Mouse (Mus musculus) G1E (cell line): ENCODE measurements around the gene Ethe1. TPM values are rescaled to one million over a fixed set of nuclear protein-coding genes. Genes with fewer than 3 reads are reported as not detected.

Experiments used
- ATAC-seq: 2 replicates; pipeline ENCODE4 v1.8.0; 2016; ENCODE audit warnings: mild to moderate bottlenecking; ENCODE audit not compliant: insufficient number of reproducible peaks, poor library complexity, low FRiP score, severe bottlenecking; ENCODE audit errors: extremely low read depth
- DNase-seq: peaks from one replicate; pipeline ENCODE4 v3.0.0; 2012; ENCODE audit warnings: low spot score
- H3K27me3 ChIP-seq: 2 replicates; pipeline ENCODE4 v1.6.1; 2012; ENCODE audit warnings: mild to moderate bottlenecking, low read length, inconsistent platforms; ENCODE audit not compliant: insufficient read depth
- H3K36me3 ChIP-seq: replicated peaks from 2 replicates; pipeline ENCODE3; 2012; ENCODE audit warnings: mild to moderate bottlenecking, inconsistent platforms
- H3K4me1 ChIP-seq: 2 replicates; pipeline ENCODE4 v1.6.1; 2012; ENCODE audit warnings: low read depth, low read length, inconsistent platforms, mixed read lengths; ENCODE audit not compliant: insufficient read depth
- H3K4me3 ChIP-seq: 2 replicates; pipeline ENCODE4 v1.5.1; 2012; ENCODE audit warnings: low read depth, mild to moderate bottlenecking, inconsistent platforms, low read length, moderate library complexity, mixed read lengths
- H3K9me3 ChIP-seq: replicated peaks from 2 replicates; pipeline ENCODE4 v1.6.1; 2012; ENCODE audit warnings: inconsistent platforms
- CTCF ChIP-seq: IDR thresholded peaks from 2 replicates; pipeline ENCODE4 v1.5.1; 2012; ENCODE audit warnings: low read depth, low read length, inconsistent platforms, mixed read lengths
- GATA1 ChIP-seq: IDR thresholded peaks from 2 replicates; pipeline ENCODE4 v1.6.1; 2012; ENCODE audit warnings: borderline replicate concordance, low read length, inconsistent platforms, mixed read lengths
- GATA2 ChIP-seq: IDR thresholded peaks from 2 replicates; pipeline ENCODE4 v1.6.1; 2012; ENCODE audit warnings: low read depth, low read length, inconsistent platforms, borderline replicate concordance
- POLR2AphosphoS5 ChIP-seq: IDR thresholded peaks from 2 replicates; pipeline ENCODE4 v1.6.1; 2012; ENCODE audit warnings: low read depth, low read length, inconsistent platforms; ENCODE audit not compliant: insufficient replicate concordance
- TAL1 ChIP-seq: conservative IDR thresholded peaks from 2 replicates; pipeline ENCODE4 v1.6.1; 2012; ENCODE audit warnings: low read depth, low read length, inconsistent platforms, mixed read lengths
- polyA plus RNA-seq: library from polyadenylated mRNA; stranded (reverse); fragments of >175 nt; gene quantifications from 2 replicates; pipeline ENCODE4 v1.2.3, GENCODE M21; 2012
- total RNA-seq, 2 experiments: library from RNA; stranded (forward) in 1 of 2; stranded (reverse) in 1 of 2; fragments of 200-1000 nt in 1 of 2; fragments of >200 nt in 1 of 2; fragmentation: Nextera tagmentation in 1 of 2; gene quantifications; 2 replicates each; pipeline ENCODE4 v1.2.3; 2014 to 2017

The Ethe1 gene
- total and polyA plus RNA-seq, 3 experiments = 4.8 to 11.0 (median 9.1) TPM

DNA sequence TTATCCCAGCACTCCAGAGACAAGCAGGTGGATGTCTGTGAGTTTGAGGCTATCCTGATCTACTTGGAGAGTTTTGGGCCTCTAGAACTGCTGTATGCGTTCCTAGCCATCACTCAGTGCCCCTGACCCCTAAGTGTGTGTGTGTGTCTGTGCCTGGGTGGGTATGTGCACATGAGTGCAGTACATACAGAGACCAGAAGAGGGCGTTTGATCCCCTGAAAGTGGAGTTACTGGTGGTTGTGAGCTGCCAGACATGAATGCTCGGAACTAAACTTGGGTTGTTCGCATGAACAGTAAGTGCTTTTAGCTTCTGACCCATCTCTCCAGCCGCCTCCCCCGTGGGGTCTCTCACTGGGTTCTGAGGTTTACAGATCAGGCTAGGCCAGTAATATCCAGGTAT is 35.6 kb downstream of the Ethe1 start:
- DNase-seq = no peak
- TF ChIP-seq GATA2 = no peak
- TF ChIP-seq POLR2AphosphoS5 = no peak
- TF ChIP-seq GATA1 = no peak
- TF ChIP-seq TAL1 = no peak
- no peak for TF ChIP-seq CTCF
- no peaks in the 10 kb centered on the region; the same call in 1 of the 2 replicates for H3K27me3 ChIP-seq
- no peaks in the 10 kb centered on the region; the same call in 1 of the 2 replicates for H3K9me3 ChIP-seq
- ATAC-seq = no peak
- peaks cover 60% of the 10 kb centered on the region for H3K36me3 ChIP-seq
- H3K4me1 ChIP-seq = peaks cover 4% of the 10 kb centered on the region; the same call in 1 of the 2 replicates
- no peak overlapping the region for H3K4me3 ChIP-seq

GRCm38 (mm10) chr7:24628685-24629610 is 41.6 kb downstream of the Ethe1 start:
- H3K4me3 ChIP-seq = no peak overlapping the region

DNA sequence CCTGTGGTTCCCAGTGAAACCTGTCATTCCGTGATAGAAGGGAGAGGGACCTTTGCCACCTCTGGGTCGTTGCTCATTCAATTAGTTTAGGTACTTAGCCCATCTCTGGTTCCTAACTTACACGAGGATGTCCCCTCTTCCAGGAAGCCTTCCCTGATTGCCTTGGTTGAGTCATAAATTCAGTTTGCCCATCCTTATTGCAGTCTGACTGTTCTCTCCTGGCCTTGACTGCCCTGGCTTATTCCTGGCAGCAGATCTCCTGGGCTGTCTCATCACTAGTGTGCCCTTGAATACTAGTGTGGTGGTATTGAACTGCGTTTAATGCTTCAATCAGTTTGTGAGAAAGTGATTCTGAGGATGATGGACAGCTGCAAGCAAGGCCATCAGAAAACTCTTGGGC is 42.3 kb downstream of the Ethe1 start:
- Histone ChIP-seq H3K4me3 (no peak overlapping the region), H3K9me3 (no peaks in the 10 kb centered on the region; the same call in 1 of the 2 replicates), H3K4me1 (no peaks in the 10 kb centered on the region), H3K27me3 (no peaks in the 10 kb centered on the region), H3K36me3 (peaks cover 17% of the 10 kb centered on the region)
- no peak for ATAC-seq
- DNase-seq = no peak
- TF ChIP-seq GATA1 (no peak), POLR2AphosphoS5 (no peak), GATA2 (no peak), CTCF (no peak), TAL1 (no peak)

More at GRCm38 (mm10) chr7:24628685-24629610, 41.6 kb downstream of the Ethe1 start:
- Histone ChIP-seq H3K4me1 (no peaks in the 10 kb centered on the region), H3K27me3 (no peaks in the 10 kb centered on the region), H3K9me3 (no peaks in the 10 kb centered on the region; the same call in 1 of the 2 replicates), H3K36me3 (peaks cover 23% of the 10 kb centered on the region)
- DNase-seq (peak; percentile 28), ATAC-seq (no peak)
- TF ChIP-seq CTCF (no peak), TAL1 (no peak), POLR2AphosphoS5 (no peak), GATA2 (no peak), GATA1 (no peak)

DNA sequence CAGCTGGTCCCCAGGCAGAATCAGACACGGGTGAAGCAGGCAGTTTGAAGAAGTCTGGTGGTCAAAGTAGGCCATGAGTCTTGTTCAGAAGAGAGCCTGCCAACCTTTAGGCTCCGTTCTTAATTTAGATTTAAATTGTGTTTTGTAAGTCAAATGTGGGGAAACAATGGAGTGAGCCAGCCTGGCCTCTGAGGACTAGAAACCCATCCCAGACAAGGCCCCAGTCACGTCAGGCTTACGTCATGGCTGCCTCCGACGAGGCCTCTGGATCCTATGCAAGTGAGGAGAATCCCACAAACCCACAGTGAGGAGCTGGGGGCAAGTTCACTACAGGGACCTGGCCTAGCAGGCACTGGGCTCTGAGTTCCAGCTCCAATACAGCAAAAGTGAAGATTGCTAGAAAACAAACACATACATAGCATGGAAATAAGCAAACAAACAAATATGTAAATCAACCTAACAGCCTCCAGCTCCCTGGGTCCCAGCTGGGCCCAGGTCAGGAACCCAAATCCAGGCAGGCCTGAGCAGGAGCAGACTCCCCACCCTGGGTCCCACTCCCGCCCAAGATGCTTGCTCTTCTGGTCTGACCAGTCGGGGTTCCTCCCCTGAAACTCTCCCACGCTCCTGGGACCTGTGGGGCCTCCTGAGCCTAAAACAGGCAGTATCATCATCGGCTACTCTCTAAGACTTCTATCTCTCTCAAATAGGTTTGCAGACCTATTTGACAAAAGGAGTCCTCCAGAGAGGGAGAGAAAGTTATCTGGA is 43.0 kb downstream of the Ethe1 start:
- H3K36me3 ChIP-seq = peaks cover 14% of the 10 kb centered on the region
- no peak for TF ChIP-seq GATA2
- TF ChIP-seq GATA1 = no peak
- TF ChIP-seq CTCF = no peak
- TF ChIP-seq POLR2AphosphoS5 = no peak
- TF ChIP-seq TAL1 = no peak
- no peaks in the 10 kb centered on the region for H3K27me3 ChIP-seq
- ATAC-seq = no peak
- H3K4me3 ChIP-seq = no peak overlapping the region
- H3K9me3 ChIP-seq = no peaks in the 10 kb centered on the region; the same call in 1 of the 2 replicates
- no peak for DNase-seq
- no peaks in the 10 kb centered on the region for H3K4me1 ChIP-seq

DNA sequence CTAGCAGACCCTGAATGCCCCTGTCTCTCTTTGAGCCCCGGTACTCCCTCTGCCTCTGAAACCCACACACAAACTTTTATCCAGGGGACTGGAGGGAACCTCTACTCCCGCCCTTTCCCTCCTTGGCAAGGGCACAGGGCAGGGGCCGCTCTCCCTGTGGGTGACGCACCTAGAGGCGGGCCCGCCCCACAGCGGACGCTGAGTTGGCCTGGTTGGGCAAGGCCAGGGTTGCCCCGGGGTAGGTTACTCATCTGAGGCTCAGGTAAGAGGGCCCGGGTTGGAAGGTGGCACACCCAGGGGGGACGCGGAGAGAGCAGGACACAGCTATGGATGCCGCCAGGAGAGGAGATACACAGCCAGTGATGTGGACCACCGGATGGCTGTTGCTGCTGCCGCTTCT is 48.9 kb downstream of the Ethe1 start, which contains the start of gene Lypd3:
TSS of gene Lypd3 (plus strand) at position 287 of the 400 bp plus-strand sequence.
- TF ChIP-seq POLR2AphosphoS5 = no peak
- TF ChIP-seq GATA1 = no peak
- TF ChIP-seq TAL1 = no peak
- TF ChIP-seq CTCF = no peak
- TF ChIP-seq GATA2 = no peak
- no peaks in the 10 kb centered on the region for H3K9me3 ChIP-seq
- H3K36me3 ChIP-seq = no peaks in the 10 kb centered on the region
- DNase-seq (no peak), ATAC-seq (no peak)
- peaks cover 19% of the 10 kb centered on the region; the same call in 1 of the 2 replicates for H3K27me3 ChIP-seq
- no peak within 1 kb of the TSS for H3K4me3 ChIP-seq
- no peaks in the 10 kb centered on the region for H3K4me1 ChIP-seq

DNA sequence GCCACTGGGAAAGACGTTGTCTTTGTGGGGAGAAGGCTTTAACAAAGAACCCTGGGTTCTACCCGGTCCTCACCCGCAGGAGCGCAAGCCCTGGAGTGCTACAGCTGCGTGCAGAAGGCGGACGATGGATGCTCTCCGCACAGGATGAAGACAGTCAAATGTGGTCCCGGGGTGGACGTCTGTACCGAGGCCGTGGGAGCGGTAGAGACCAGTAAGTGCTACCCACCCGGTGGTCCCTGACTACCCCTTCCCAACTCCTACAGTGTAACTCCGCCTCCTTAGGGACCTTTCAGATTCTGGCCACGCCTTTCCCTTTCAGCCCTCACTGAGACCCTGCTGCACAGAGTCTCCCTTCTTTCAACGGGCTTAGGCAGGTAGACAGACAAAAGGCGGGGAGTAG is 49.7 kb downstream of the Ethe1 start:
- H3K27me3 ChIP-seq = peaks cover 19% of the 10 kb centered on the region; the same call in 1 of the 2 replicates
- no peaks in the 10 kb centered on the region for H3K36me3 ChIP-seq
- TF ChIP-seq GATA1 = no peak
- no peak for TF ChIP-seq POLR2AphosphoS5
- no peak for TF ChIP-seq CTCF
- TF ChIP-seq TAL1 = no peak
- no peak for TF ChIP-seq GATA2
- no peak for DNase-seq
- ATAC-seq = no peak
- H3K4me1 ChIP-seq = no peaks in the 10 kb centered on the region
- no peak overlapping the region for H3K4me3 ChIP-seq
- H3K9me3 ChIP-seq = no peaks in the 10 kb centered on the region
